Mouse (Mus musculus): Measurements from ENCODE around the gene Zc3h8. TPM values are rescaled to one million over a fixed set of nuclear protein-coding genes. Genes with fewer than 3 reads are reported as not detected.

The Zc3h8 gene
- total RNA-seq (2018; cell fraction: chromatin; rRNA removed), result 10 to 100 TPM in 16 of 26 experiments, 1 to 10 TPM in 10; 1.7 to 22.6 (median 14.0) TPM
- 1 to 10 TPM in 24 of 26 experiments, under 1 TPM in 2; 0.43 to 3.3 (median 2.3) TPM for total RNA-seq (2018; cell fraction: cytosol; rRNA removed)
- total RNA-seq (2018; cell fraction: nucleus; rRNA removed), result 10 to 100 TPM in 16 of 26 experiments, 1 to 10 TPM in 10; 1.8 to 27.5 (median 13.0) TPM
- polyA plus RNA-seq (2018), result 3.5 to 5.5 TPM (median 3.7 TPM) in 3 replicates

DNA sequence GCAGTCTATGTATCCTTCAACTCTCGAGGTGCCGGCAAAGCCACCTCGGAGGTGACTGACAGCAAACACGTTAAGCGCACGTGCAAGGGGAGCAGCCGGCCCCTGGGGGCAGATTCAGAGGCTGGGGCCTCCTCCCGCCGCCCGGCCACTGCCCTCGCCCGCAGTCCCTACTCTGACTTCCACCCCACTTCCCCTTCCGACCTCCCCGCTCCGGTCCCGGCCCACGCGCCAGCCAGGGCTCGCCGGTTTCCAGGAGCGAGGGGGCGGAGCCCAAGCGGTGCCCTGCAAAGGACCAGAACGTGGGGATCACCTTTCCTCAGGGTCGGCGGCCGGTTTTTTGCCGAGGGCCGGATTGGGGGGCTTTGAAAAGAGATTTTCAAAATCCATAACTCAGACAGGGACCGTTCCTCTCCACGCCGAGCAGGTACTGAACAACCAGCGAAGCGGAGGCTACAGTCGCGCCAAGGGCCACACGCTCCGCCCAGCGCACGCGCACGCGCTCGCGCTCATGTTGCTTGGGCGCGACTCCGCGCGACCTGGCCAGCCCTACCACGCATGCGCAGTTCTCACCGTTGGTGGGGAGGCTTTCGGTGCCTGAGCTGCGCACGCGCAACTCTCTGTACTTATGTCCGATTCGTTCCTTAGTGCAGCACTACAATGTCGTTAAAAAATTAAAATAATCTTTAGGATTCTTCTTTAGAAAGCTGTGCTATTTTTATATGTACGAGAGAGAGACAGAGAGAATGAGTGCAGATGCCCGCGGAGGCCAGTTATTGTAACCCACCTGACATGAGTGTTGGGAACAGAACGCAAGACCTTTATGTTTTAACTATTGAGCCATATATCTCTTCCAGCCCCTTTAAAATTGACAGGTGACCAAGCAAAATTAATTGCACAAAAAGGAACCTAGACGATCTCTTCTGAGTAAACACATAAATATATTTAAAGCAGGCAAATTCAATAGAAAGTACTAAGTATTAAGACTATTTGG, at the start of gene Zc3h8:
Zc3h8 (minus strand) TSS at position 540 of the 991 bp plus-strand sequence.
- Histone ChIP-seq H3K27ac (peak within 1 kb of the TSS; percentile 52), H3K79me2 (ENCODE audit: inconsistent target) (no peaks in the 10 kb centered on the region), H3K4me3 (ENCODE audit: inconsistent target) (peak within 1 kb of the TSS; percentile 48), H3K36me3 (ENCODE audit: inconsistent target) (0 out of 2 replicates have a peak, but pooled peaks cover 6% of the 10 kb centered on the region)
- 1% methylated on average over 65 of the region's 65 CpGs for WGBS (ENCODE audit: missing documents)

DNA sequence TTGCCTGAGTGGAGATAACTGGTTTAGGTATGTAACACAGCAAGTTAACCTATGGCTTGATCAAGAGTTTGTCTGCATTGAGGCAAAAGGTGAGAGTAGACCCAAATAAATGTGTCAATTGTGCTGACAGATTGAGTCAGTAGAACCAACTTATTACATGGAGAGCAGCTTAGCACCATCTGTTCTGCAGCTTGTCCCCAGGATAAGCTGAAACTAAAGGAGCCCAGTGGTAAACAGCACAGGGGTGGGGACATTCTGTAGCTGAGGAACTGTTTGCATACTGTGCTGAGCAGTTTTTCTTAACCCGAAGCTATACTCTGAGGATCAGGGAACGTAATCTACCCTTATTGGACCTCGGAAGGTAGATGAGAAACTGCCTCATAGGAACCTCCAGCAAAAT, 40.9 kb upstream of the Zc3h8 start:
- 95% methylated on average over 3 of the region's 3 CpGs for WGBS (ENCODE audit: missing documents)
- H3K79me2 ChIP-seq (ENCODE audit: inconsistent target), result no peaks in the 10 kb centered on the region

DNA sequence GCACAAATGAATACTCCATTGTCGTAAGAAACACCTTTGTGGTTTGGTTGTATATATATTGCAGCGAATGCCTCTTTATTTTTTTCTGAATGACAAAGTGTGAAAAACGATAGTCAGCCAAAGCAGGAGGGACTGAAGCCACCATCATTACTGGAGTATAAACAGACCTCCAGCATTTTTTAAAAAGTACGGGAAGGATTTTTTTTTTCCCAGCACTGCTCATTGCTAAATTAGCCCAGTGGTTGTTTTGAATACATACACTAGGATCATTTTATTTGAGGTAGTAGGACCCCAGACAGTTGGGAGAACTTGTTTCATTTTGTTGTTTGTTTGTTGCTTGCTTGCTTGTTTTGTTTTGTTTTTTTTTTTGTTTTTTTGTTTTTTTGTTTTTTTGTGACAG, 31.7 kb upstream of the Zc3h8 start:
- no peaks in the 10 kb centered on the region for H3K36me3 ChIP-seq (ENCODE audit: inconsistent target)
- 98% methylated on average over 4 of the region's 4 CpGs for WGBS (ENCODE audit: missing documents)
- no peak overlapping the region for H3K27ac ChIP-seq
- H3K4me3 ChIP-seq (ENCODE audit: inconsistent target), result no peak overlapping the region
- no peaks in the 10 kb centered on the region for H3K79me2 ChIP-seq (ENCODE audit: inconsistent target)

More for the DNA sequence above, 40.9 kb upstream of the Zc3h8 start:
- H3K36me3 ChIP-seq (ENCODE audit: inconsistent target), result no peaks in the 10 kb centered on the region
- no peak overlapping the region for H3K4me3 ChIP-seq (ENCODE audit: inconsistent target)
- H3K27ac ChIP-seq, result no peak overlapping the region

- Histone ChIP-seq H3K36me3 (ENCODE audit: inconsistent target) (no peaks in the 10 kb centered on the region), H3K79me2 (ENCODE audit: inconsistent target) (no peaks in the 10 kb centered on the region), H3K4me3 (ENCODE audit: inconsistent target) (no peak overlapping the region), H3K27ac (no peak overlapping the region)
Measured at GRCm38 (mm10) chr2:128972301-128972700, 28.4 kb upstream of the Zc3h8 start.

- no peak overlapping the region for H3K27ac ChIP-seq
- peak overlapping the region; percentile 35 for H3K4me3 ChIP-seq (ENCODE audit: inconsistent target)
- no peaks in the 10 kb centered on the region for H3K36me3 ChIP-seq (ENCODE audit: inconsistent target)
- H3K79me2 ChIP-seq (ENCODE audit: inconsistent target), result no peaks in the 10 kb centered on the region
Measured at GRCm38 (mm10) chr2:128968475-128969083, 24.7 kb upstream of the Zc3h8 start.

DNA sequence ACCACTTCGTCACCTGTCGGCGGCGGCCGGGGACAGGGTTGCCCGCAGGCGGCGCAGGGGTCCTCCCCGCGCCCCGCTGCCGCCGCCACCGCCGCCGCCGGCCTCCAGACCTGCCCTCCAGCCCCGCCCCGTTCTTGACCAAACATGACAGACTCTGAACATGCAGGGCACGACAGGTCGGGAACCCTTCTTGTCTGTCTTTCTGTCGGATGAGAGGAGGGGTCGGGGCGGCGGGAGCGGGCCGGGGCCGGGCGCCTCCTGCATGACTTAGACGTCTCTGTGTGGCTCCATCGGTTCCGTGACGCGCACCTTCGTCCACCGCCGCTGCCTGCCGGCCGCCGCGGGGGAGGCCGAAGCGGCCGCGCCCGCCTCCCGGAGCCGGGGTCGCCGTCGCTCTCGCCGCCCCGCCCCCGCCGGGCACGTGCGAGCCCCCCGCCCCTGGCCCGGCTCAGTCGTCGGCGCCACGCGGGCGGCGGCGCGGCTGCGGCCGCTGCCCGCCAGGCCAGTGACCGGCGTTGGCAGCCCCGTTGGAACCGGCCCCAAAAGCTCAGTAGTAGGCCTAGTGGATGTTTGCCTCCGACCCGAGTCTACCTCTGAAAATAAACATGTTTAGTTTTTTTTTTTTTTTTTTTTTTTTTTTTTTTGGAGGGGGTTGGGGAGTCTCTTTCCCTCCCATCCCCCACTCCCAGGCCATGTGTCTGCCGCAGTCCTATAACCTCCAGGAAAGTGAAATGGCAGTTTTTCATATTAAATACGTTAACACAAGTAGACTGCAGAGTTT, 24.0 kb upstream of the Zc3h8 start, which contains the start of gene Gm10762:
Gm10762 (minus strand) TSS at position 65 of the 781 bp plus-strand sequence.
- H3K27ac ChIP-seq, result peak within 1 kb of the TSS; percentile 85
- 1% methylated on average over 58 of the region's 80 CpGs for WGBS (ENCODE audit: missing documents)
- H3K36me3 ChIP-seq (ENCODE audit: inconsistent target), result no peaks in the 10 kb centered on the region
- H3K79me2 ChIP-seq (ENCODE audit: inconsistent target), result no peaks in the 10 kb centered on the region
- peak within 1 kb of the TSS; percentile 44 for H3K4me3 ChIP-seq (ENCODE audit: inconsistent target)

- Histone ChIP-seq H3K27ac (peak within 1 kb of the TSS; percentile 85), H3K79me2 (ENCODE audit: inconsistent target) (no peaks in the 10 kb centered on the region), H3K4me3 (ENCODE audit: inconsistent target) (peak within 1 kb of the TSS; percentile 44), H3K36me3 (ENCODE audit: inconsistent target) (no peaks in the 10 kb centered on the region)
- WGBS (ENCODE audit: missing documents), result under 1% methylated on average over 65 of the region's 65 CpGs
Measured at GRCm38 (mm10) chr2:128966641-128967580, 23.0 kb upstream of the Zc3h8 start, which contains the start of gene Zc3h6. TSS of gene Zc3h6 (plus strand) at chr2:128967402.

DNA sequence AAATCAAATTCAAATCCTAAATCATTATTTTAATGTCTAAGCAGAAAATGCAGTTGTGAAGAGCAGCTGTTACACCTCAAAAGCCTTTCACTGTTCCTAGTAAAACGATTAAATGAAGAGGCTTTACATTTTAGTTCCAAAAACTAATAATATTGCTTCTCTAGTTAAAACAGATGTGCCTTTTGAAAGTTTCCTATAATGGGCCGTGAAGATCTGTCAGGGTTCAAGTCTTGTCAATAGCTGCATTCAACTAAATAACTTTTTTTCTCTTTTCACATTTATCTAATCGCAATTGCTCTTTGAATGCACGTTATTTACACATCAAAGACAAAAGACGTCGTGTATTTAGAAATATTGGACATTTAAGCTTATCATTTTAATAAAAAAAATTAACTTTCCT, 22.4 kb upstream of the Zc3h8 start:
- Histone ChIP-seq H3K4me3 (ENCODE audit: inconsistent target) (peak overlapping the region; percentile 44), H3K79me2 (ENCODE audit: inconsistent target) (no peaks in the 10 kb centered on the region), H3K27ac (peak overlapping the region; percentile 85), H3K36me3 (ENCODE audit: inconsistent target) (no peaks in the 10 kb centered on the region)
- WGBS (ENCODE audit: missing documents), result 22% methylated on average over 6 of the region's 6 CpGs

DNA sequence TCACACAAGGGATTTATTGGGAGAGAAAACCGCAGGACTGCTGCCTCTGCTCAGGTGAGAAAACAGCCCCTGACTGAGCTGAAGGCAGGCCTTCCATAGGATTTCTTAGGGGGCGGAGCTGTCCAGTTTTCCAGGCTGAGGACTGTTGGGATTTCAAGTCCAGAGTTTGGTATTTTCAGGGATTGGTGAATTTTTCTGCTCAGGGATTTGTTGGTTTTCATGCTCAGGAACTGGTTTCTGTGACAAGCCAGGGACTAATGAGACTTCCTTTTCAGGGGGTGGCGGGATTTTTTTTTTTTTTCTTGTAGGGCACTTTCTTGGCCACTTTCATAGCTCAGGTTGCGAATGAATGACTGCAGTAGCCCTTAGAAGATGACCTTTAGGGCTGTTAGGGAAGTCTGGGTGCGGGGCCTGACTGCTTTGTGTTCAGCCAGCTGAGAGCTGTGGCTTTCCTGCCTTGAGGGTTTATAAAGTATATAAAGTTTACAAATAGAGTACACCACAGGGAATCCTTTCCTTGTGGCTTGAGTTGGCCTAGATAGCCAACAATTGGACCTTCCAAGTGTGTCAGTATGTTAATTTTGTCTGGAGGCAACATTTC, 21.7 kb upstream of the Zc3h8 start:
- H3K36me3 ChIP-seq (ENCODE audit: inconsistent target), result no peaks in the 10 kb centered on the region
- no peaks in the 10 kb centered on the region for H3K79me2 ChIP-seq (ENCODE audit: inconsistent target)
- no peak overlapping the region for H3K27ac ChIP-seq
- H3K4me3 ChIP-seq (ENCODE audit: inconsistent target), result no peak overlapping the region
- WGBS (ENCODE audit: missing documents), result 81% methylated on average over 5 of the region's 5 CpGs

GRCm38 (mm10) chr2:128954186-128954585, 10.3 kb upstream of the Zc3h8 start:
- Histone ChIP-seq H3K36me3 (ENCODE audit: inconsistent target) (no peaks in the 10 kb centered on the region), H3K79me2 (ENCODE audit: inconsistent target) (no peaks in the 10 kb centered on the region), H3K27ac (no peak overlapping the region)

GRCm38 (mm10) chr2:128947962-128948588, 4.2 kb upstream of the Zc3h8 start:
- Histone ChIP-seq H3K79me2 (ENCODE audit: inconsistent target) (no peaks in the 10 kb centered on the region), H3K4me3 (ENCODE audit: inconsistent target) (no peak overlapping the region), H3K36me3 (ENCODE audit: inconsistent target) (no peaks in the 10 kb centered on the region), H3K27ac (no peak overlapping the region)
- 38% methylated on average over 6 of the region's 6 CpGs for WGBS (ENCODE audit: missing documents)

More at GRCm38 (mm10) chr2:128954186-128954585, 10.3 kb upstream of the Zc3h8 start:
- H3K4me3 ChIP-seq (ENCODE audit: inconsistent target), result no peak overlapping the region

- Histone ChIP-seq H3K27ac (no peak overlapping the region), H3K36me3 (ENCODE audit: inconsistent target) (peaks cover 17% of the 10 kb centered on the region; the same call in 1 of the 2 replicates), H3K79me2 (ENCODE audit: inconsistent target) (no peaks in the 10 kb centered on the region), H3K4me3 (ENCODE audit: inconsistent target) (no peak overlapping the region)
- WGBS (ENCODE audit: missing documents), result 51% methylated on average over 3 of the region's 3 CpGs
Measured at GRCm38 (mm10) chr2:128936256-128936655, 7.6 kb downstream of the Zc3h8 start.

DNA sequence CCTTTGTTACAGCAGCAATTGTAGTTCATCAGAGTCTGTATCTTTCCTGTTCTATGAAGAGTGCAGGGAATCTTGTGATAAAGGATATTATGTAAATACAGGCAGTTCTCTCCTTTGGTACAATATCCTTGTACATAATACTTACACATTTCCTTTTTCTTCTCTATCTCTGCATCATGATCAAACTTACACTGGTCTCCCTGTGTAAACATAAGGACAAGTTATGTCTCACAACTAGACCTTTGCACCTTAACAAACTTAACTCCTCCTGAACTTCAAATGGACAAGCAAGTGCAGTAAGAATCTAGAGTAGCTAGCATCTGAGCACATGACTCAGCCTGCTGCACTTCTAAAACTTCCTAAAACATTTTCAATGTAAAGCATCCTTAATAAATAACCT, 13.2 kb downstream of the Zc3h8 start:
- Histone ChIP-seq H3K79me2 (ENCODE audit: inconsistent target) (no peaks in the 10 kb centered on the region), H3K36me3 (ENCODE audit: inconsistent target) (peaks cover 13% of the 10 kb centered on the region; the same call in 1 of the 2 replicates), H3K27ac (no peak overlapping the region), H3K4me3 (ENCODE audit: inconsistent target) (no peak overlapping the region)
